Mouse (Mus musculus): ENCODE measurements at regions not wholly inside any gene's neighbourhood (a gene's known extent, or its start where the extent isn't known, plus 50 kb on each side); places are given as distances from the start of the nearest gene placed in this dataset.

DNA sequence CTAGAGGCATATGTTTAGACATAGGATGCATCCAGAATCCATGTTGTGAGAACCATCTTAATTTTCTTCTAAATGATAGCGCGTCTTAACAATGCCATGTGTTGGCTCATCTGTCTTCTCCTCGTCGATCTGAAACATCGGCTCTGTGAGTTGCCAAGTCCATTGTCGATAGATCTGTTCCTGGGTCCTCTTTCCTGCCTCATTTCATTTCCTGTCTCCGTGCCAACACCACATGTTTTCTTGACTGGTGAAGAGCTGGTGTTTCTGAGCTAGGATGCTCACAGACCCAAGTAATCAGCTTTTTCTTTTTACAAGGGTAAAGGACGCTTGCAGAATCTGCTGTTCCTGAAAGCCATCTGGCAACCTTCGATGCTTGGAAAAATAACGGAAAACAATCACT is 79.5 kb upstream of the 2410004P03Rik start:
- 45% methylated on average over 10 of the region's 10 CpGs for WGBS
- Histone ChIP-seq H3K27me3 (replicated peaks; ENCODE audit: control insufficient read depth, insufficient read depth, low read length) (no peaks in the 10 kb centered on the region), H3K9me3 (replicated peaks; ENCODE audit: control insufficient read depth, low read length) (no peaks in the 10 kb centered on the region), H3K36me3 (ENCODE audit: control insufficient read depth, insufficient read depth, low read length) (no peaks in the 10 kb centered on the region), H3K4me2 (ENCODE audit: low read length) (no peak overlapping the region), H3K4me1 (ENCODE audit: control insufficient read depth, insufficient read depth, low read length) (peaks cover 16% of the 10 kb centered on the region), H3K27ac (ENCODE audit: low read depth, low read length) (peak overlapping the region; percentile 39; the same call in 1 of the 2 replicates), H3K4me3 (ENCODE audit: low read depth, low read length) (no peak overlapping the region), H3K9ac (ENCODE audit: low read length) (no peak overlapping the region)
- DNase-seq (ENCODE audit: low spot score) (peak; percentile 83), ATAC-seq (peak; percentile 75)

DNA sequence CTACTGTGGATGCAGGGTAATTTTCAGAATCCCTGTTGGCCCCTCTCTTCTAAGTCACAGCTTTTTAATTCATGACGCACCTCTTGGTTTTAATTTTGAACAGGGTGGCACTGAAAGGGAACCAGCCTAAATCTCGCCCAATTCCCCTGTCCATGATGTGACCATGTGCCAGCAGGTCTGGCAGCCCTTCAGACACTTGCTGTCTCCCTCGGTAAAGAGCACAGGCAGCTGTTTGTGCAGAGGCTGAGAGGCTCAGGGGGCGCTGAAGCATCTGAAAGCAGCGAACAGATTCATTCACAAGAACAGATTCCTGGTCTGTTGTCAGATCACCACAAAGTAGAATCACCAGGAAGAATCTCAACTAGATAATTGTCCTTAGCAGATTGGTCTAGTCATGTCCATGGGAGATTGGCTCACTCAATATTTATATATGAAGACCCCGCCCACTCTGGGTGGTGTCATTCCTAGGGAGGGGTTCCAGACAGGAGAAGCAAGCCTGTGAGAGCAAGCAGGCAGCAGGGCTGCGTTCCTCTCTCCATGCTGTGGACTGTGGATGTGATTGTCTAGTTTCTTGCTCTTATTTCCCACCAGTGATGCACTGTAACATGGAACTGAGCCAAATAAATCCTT is 78.3 kb upstream of the 2410004P03Rik start:
- Histone ChIP-seq H3K9ac (ENCODE audit: low read length) (no peak overlapping the region), H3K27ac (ENCODE audit: low read depth, low read length) (no peak overlapping the region; the same call in 1 of the 2 replicates), H3K9me3 (replicated peaks; ENCODE audit: control insufficient read depth, low read length) (no peaks in the 10 kb centered on the region), H3K27me3 (replicated peaks; ENCODE audit: control insufficient read depth, insufficient read depth, low read length) (no peaks in the 10 kb centered on the region), H3K4me3 (ENCODE audit: low read depth, low read length) (no peak overlapping the region), H3K4me1 (ENCODE audit: control insufficient read depth, insufficient read depth, low read length) (peaks cover 16% of the 10 kb centered on the region), H3K36me3 (ENCODE audit: control insufficient read depth, insufficient read depth, low read length) (no peaks in the 10 kb centered on the region), H3K4me2 (ENCODE audit: low read length) (no peak overlapping the region)
- no peak for ATAC-seq
- 44% methylated on average over 7 of the region's 7 CpGs for WGBS
- peak; percentile 33 for DNase-seq (ENCODE audit: low spot score)

DNA sequence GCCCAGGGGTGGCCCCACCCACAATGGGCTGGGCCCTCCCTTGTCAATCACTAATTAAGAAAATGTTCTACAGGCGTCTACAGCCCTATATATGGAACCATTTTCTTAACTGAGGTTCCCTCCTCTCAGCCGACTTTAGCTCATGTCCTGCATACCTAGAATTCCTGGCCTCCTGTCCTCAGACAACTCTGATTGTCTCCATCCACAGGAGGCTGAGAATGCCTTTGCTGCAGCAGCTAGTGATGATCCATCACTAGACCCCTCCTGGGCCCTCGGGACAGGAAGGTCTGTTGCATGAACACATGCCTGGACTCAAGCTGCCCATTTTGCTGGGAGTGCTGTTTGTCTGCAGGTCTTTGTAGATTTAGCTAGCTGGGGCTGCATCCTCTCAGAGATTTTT is 75.9 kb upstream of the 2410004P03Rik start:
- peaks cover 10% of the 10 kb centered on the region for H3K4me1 ChIP-seq (ENCODE audit: control insufficient read depth, insufficient read depth, low read length)
- no peak overlapping the region for H3K9ac ChIP-seq (ENCODE audit: low read length)
- H3K4me3 ChIP-seq (ENCODE audit: low read depth, low read length), result no peak overlapping the region
- H3K36me3 ChIP-seq (ENCODE audit: control insufficient read depth, insufficient read depth, low read length), result no peaks in the 10 kb centered on the region
- WGBS, result 36% methylated on average over 3 of the region's 3 CpGs
- H3K9me3 ChIP-seq (replicated peaks; ENCODE audit: control insufficient read depth, low read length), result no peaks in the 10 kb centered on the region
- DNase-seq (ENCODE audit: low spot score) (no peak), ATAC-seq (no peak)
- no peaks in the 10 kb centered on the region for H3K27me3 ChIP-seq (replicated peaks; ENCODE audit: control insufficient read depth, insufficient read depth, low read length)
- H3K27ac ChIP-seq (ENCODE audit: low read depth, low read length), result no peak overlapping the region
- H3K4me2 ChIP-seq (ENCODE audit: low read length), result no peak overlapping the region

DNA sequence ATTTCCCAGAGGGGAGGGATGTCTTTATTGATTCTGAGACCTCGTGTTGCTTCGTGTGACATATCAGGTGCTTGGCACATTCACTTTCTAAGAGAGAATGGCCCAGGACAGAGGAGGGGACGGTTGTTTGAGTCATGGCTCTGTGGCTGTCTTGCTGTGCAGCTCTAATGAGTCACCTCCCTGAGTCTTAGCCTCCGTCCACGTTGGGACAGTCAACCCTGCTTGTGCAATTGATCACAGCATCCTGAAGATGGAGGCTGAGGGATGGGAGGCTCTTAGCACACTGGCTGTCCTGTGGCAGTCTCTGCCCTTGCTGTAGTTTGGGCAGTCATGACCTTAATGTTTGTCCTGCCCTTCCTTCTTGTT is 73.7 kb upstream of the 2410004P03Rik start:
- 75% methylated on average over 5 of the region's 5 CpGs for WGBS
- H3K4me2 ChIP-seq (ENCODE audit: low read length), result no peak overlapping the region
- no peak overlapping the region for H3K9ac ChIP-seq (ENCODE audit: low read length)
- no peaks in the 10 kb centered on the region for H3K27me3 ChIP-seq (replicated peaks; ENCODE audit: control insufficient read depth, insufficient read depth, low read length)
- no peak for ATAC-seq
- peaks cover 6% of the 10 kb centered on the region for H3K4me1 ChIP-seq (ENCODE audit: control insufficient read depth, insufficient read depth, low read length)
- H3K36me3 ChIP-seq (ENCODE audit: control insufficient read depth, insufficient read depth, low read length), result no peaks in the 10 kb centered on the region
- no peak overlapping the region for H3K4me3 ChIP-seq (ENCODE audit: low read depth, low read length)
- no peak for DNase-seq (ENCODE audit: low spot score)
- no peak overlapping the region for H3K27ac ChIP-seq (ENCODE audit: low read depth, low read length)
- H3K9me3 ChIP-seq (replicated peaks; ENCODE audit: control insufficient read depth, low read length), result no peaks in the 10 kb centered on the region

DNA sequence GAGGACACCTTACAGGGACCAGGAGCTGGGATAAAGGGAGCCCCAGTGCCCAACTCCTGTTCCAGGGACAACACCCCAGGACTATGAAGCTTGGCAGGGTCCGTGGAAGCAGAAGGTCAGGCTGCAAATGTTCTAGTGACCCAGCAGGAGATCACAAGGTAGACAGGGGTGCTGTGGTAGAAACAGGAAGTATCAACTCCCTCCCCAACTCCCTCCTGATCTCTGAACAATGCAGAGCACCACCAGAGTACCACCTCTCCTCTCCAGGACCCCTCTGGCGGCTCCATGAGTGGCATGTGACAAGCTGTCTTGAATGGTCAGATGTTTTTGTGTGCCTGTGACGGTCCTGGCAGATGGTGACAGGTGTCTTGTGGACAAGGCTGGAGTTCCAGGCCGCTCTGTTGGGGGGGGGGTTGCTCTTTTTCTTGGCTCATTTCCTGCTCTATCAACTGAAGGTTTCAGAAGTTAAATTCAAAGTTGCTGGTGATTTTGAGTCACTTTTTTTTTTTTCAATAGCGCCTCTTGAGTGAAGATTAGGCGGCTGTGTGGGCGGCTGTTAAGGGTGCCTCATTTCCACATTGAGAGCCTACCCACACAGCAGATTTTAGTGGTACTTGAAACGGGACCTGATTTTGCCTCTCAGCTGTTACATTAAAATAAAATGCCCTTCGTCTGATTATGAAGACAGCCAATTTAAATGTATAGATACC is 73.1 kb upstream of the 2410004P03Rik start:
- H3K27ac ChIP-seq (ENCODE audit: low read depth, low read length), result no peak overlapping the region
- H3K4me2 ChIP-seq (ENCODE audit: low read length), result no peak overlapping the region
- H3K4me3 ChIP-seq (ENCODE audit: low read depth, low read length), result no peak overlapping the region
- ATAC-seq (no peak), DNase-seq (ENCODE audit: low spot score) (no peak)
- no peaks in the 10 kb centered on the region for H3K27me3 ChIP-seq (replicated peaks; ENCODE audit: control insufficient read depth, insufficient read depth, low read length)
- H3K9me3 ChIP-seq (replicated peaks; ENCODE audit: control insufficient read depth, low read length), result no peaks in the 10 kb centered on the region
- H3K36me3 ChIP-seq (ENCODE audit: control insufficient read depth, insufficient read depth, low read length), result no peaks in the 10 kb centered on the region
- H3K9ac ChIP-seq (ENCODE audit: low read length), result no peak overlapping the region
- WGBS, result 83% methylated on average over 9 of the region's 9 CpGs
- H3K4me1 ChIP-seq (ENCODE audit: control insufficient read depth, insufficient read depth, low read length), result peaks cover under 1% of the 10 kb centered on the region; the same call in 1 of the 2 replicates

DNA sequence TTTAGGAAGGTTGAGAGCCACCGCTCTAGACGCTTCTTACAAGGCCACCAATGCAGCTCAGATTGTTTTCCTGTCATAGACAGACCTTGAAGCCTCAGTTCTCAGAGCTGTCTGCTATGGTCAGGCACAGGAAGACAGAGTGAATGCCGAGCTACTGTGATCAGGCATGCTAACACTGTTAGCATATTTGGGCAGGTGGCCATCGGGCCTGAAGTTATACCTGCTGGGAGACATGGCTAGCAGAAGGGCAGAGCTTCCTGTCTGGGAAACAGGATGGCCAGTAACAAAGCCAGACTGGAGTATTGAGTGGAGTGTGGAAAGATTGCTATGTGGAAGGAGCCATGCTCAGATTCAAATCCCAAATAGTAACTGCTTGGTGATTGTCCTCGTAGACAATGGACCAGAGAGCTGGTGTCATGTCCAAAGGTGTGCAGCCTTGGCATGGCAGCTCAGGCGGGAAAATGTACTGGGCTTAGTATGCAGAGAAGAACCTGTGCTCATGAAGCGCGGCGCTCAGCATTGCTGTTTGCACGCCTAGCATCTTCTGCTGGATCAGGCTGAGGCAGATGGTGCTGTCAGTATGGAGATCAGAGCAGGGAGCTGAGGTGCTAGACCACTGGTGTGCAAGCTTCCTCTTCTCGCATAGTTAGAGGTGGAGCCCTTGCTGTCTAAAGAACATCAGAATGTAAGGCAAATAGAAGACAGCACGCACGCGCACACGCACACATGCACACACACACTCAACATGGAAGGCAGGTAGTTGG is 60.3 kb upstream of the 2410004P03Rik start:
- ATAC-seq (no peak; the same call in 1 of the 2 replicates), DNase-seq (ENCODE audit: low spot score) (no peak)
- Histone ChIP-seq H3K27ac (ENCODE audit: low read depth, low read length) (no peak overlapping the region), H3K4me1 (ENCODE audit: control insufficient read depth, insufficient read depth, low read length) (peaks cover 10% of the 10 kb centered on the region), H3K27me3 (replicated peaks; ENCODE audit: control insufficient read depth, insufficient read depth, low read length) (no peaks in the 10 kb centered on the region), H3K4me3 (ENCODE audit: low read depth, low read length) (no peak overlapping the region), H3K9me3 (replicated peaks; ENCODE audit: control insufficient read depth, low read length) (no peaks in the 10 kb centered on the region), H3K9ac (ENCODE audit: low read length) (no peak overlapping the region), H3K36me3 (ENCODE audit: control insufficient read depth, insufficient read depth, low read length) (no peaks in the 10 kb centered on the region), H3K4me2 (ENCODE audit: low read length) (no peak overlapping the region)
- 89% methylated on average over 15 of the region's 15 CpGs for WGBS

DNA sequence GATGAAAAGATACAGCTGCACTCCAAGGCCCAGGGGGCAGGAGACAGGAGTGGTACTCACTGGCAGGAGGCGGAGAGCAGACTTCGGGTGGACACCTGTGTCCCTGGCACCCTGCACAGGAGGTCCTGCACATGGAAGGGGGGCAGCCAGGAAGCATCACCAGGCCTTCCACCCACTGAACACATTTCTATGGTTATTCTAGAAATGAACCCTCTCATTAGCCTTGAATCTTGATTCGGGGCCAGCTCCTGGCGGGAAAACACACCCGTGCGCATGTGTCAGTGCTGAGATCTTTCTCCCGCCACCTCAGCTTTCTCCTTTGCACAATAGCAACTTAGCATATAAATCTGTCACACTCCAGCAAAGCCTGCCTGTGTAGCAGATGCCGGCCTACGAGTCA is 58.3 kb upstream of the 2410004P03Rik start:
- WGBS, result 25% methylated on average over 9 of the region's 9 CpGs
- Histone ChIP-seq H3K9me3 (replicated peaks; ENCODE audit: control insufficient read depth, low read length) (no peaks in the 10 kb centered on the region), H3K27ac (ENCODE audit: low read depth, low read length) (peak overlapping the region; percentile 50), H3K36me3 (ENCODE audit: control insufficient read depth, insufficient read depth, low read length) (no peaks in the 10 kb centered on the region), H3K9ac (ENCODE audit: low read length) (no peak overlapping the region), H3K4me3 (ENCODE audit: low read depth, low read length) (no peak overlapping the region), H3K4me2 (ENCODE audit: low read length) (no peak overlapping the region), H3K4me1 (ENCODE audit: control insufficient read depth, insufficient read depth, low read length) (peaks cover 10% of the 10 kb centered on the region), H3K27me3 (replicated peaks; ENCODE audit: control insufficient read depth, insufficient read depth, low read length) (no peaks in the 10 kb centered on the region)
- DNase-seq (ENCODE audit: low spot score) (peak; percentile 84), ATAC-seq (peak; percentile 86)

DNA sequence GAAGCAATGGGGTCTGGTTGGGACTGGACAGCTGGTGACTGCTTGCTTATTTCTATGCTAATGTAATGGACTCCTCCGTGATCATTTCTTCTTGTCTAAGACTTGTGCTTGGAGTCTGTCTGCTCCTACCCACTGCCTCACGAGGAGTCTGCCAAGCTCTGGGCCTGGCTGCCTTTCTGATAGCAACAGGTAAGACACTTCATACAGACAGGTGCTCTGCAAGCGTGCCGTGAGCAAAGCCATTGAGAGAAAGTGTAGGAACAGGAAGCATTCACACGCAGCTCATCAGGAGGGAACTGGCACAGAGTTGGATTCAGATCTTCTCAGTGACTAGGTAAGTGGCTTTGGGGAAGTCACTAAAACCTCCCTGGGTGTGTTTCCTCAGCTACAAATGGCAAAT is 57.6 kb upstream of the 2410004P03Rik start:
- Histone ChIP-seq H3K9me3 (replicated peaks; ENCODE audit: control insufficient read depth, low read length) (no peaks in the 10 kb centered on the region), H3K27ac (ENCODE audit: low read depth, low read length) (peak overlapping the region; percentile 50; the same call in 1 of the 2 replicates), H3K4me1 (ENCODE audit: control insufficient read depth, insufficient read depth, low read length) (peaks cover 10% of the 10 kb centered on the region), H3K9ac (ENCODE audit: low read length) (no peak overlapping the region), H3K27me3 (replicated peaks; ENCODE audit: control insufficient read depth, insufficient read depth, low read length) (no peaks in the 10 kb centered on the region), H3K4me2 (ENCODE audit: low read length) (no peak overlapping the region), H3K36me3 (ENCODE audit: control insufficient read depth, insufficient read depth, low read length) (no peaks in the 10 kb centered on the region), H3K4me3 (ENCODE audit: low read depth, low read length) (no peak overlapping the region)
- DNase-seq (ENCODE audit: low spot score), result no peak
- ATAC-seq, result no peak
- WGBS, result 82% methylated on average over 5 of the region's 5 CpGs

DNA sequence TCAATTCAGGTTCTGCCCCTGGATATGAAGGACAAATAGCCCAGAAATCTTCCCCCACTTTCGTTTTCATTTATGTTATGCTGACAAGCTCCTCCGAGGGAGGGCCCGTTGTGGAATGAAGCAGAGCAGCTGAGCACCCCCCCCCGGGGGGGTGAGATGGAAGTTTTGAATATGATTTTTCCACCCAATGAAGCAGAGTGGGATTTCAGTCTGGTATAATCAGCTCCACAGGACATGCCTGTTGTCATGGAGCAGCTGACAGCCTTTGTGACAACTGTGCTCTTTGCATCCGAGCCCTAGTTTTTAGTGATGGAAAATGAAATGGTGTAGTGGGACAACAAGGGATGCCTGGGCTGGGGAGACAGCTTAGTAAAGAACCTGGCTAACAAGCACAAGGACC is 52.4 kb upstream of the 2410004P03Rik start:
- no peak for ATAC-seq
- 60% methylated on average over 5 of the region's 5 CpGs for WGBS
- peak; percentile 30 for DNase-seq (ENCODE audit: low spot score)

More for the DNA sequence above, 52.4 kb upstream of the 2410004P03Rik start:
- Histone ChIP-seq H3K9ac (ENCODE audit: low read length) (no peak overlapping the region), H3K27me3 (replicated peaks; ENCODE audit: control insufficient read depth, insufficient read depth, low read length) (no peaks in the 10 kb centered on the region), H3K9me3 (replicated peaks; ENCODE audit: control insufficient read depth, low read length) (no peaks in the 10 kb centered on the region), H3K4me3 (ENCODE audit: low read depth, low read length) (no peak overlapping the region), H3K27ac (ENCODE audit: low read depth, low read length) (no peak overlapping the region), H3K36me3 (ENCODE audit: control insufficient read depth, insufficient read depth, low read length) (no peaks in the 10 kb centered on the region), H3K4me2 (ENCODE audit: low read length) (no peak overlapping the region), H3K4me1 (ENCODE audit: control insufficient read depth, insufficient read depth, low read length) (peaks cover 12% of the 10 kb centered on the region)

Measured in forebrain, embryonic 14.5 days (tissue).